Mouse (Mus musculus) left cerebral cortex, postnatal 10 days (tissue): Measurements from ENCODE around the gene Zfp759. TPM values are rescaled to one million over a fixed set of nuclear protein-coding genes. Genes with fewer than 3 reads are reported as not detected.
"Not testable (repeated sequence)": the region's sequence is repeated elsewhere in the genome, so short reads cannot be mapped to it uniquely, and the experiment has no call there.

Experiments
- DNase-seq, 2 experiments: peaks; one replicate each; pipeline ENCODE4 v3.0.0; 2021 to 2022; ENCODE audit warnings: low spot score in 2 of 2, mixed read lengths in 1 of 2; ENCODE audit errors: extremely low spot score in 1 of 2
- intact Hi-C: fragments of 180-260 bp; cut with DNase I; formaldehyde crosslinking; loops from one replicate; pipeline ENCODE4 v1.15.1; 2025
- total RNA-seq, 2 experiments: library from RNA; stranded (reverse); gene quantifications; 2 replicates each; pipeline ENCODE4 v1.2.3; 2021

Gene Zfp759
- total RNA-seq: 10 to 100 TPM in 1 of 2 experiments, 1 to 10 TPM in 1; 9.2 to 11.4 TPM

GRCm38 (mm10) chr13:67121360-67121759 is at the start of gene Zfp759:
TSS of gene Zfp759 (plus strand) at chr13:67121660.
- intact Hi-C loops: not testable (repeated sequence)

GRCm38 (mm10) chr13:67072786-67073185 is 48.7 kb upstream of the Zfp759 start:
- intact Hi-C loops: no loop called here
- no peak for DNase-seq

More at GRCm38 (mm10) chr13:67121360-67121759, at the start of gene Zfp759:
- DNase-seq: not testable (repeated sequence)

GRCm38 (mm10) chr13:67077244-67077643 is 44.2 kb upstream of the Zfp759 start:
- DNase-seq: no peak
- intact Hi-C loops: no loop called here

- intact Hi-C loops: no loop called here
- peak; percentile 73 to 76 for DNase-seq
Measured at GRCm38 (mm10) chr13:67081142-67081713, 40.2 kb upstream of the Zfp759 start.

GRCm38 (mm10) chr13:67081946-67082345 is 39.5 kb upstream of the Zfp759 start:
- no peak for DNase-seq
- intact Hi-C loops: no loop called here

GRCm38 (mm10) chr13:67090154-67090553 is 31.3 kb upstream of the Zfp759 start:
- DNase-seq: no peak
- intact Hi-C loops: no loop called here

- intact Hi-C loops: no loop called here
- DNase-seq: no peak
Measured at GRCm38 (mm10) chr13:67097876-67098275, 23.6 kb upstream of the Zfp759 start, which contains the start of gene Zfp708. TSS of gene Zfp708 (minus strand) at chr13:67097976.

- intact Hi-C loops: no loop called here
- no peak for DNase-seq
Measured at GRCm38 (mm10) chr13:67107681-67108080, 13.8 kb upstream of the Zfp759 start.

GRCm38 (mm10) chr13:67108194-67108820 is 13.2 kb upstream of the Zfp759 start, which contains the start of gene Gm28557:
TSS of gene Gm28557 (minus strand) at chr13:67108604.
- intact Hi-C loops: no loop called here
- peak; percentile 89 to 95 for DNase-seq

GRCm38 (mm10) chr13:67108821-67109206 is 12.6 kb upstream of the Zfp759 start:
- intact Hi-C loops: no loop called here
- DNase-seq: peak in 1 of 2 experiments; percentile 55

- no peak for DNase-seq
- intact Hi-C loops: no loop called here
Measured at GRCm38 (mm10) chr13:67112096-67112495, 9.4 kb upstream of the Zfp759 start.

GRCm38 (mm10) chr13:67113287-67113686 is 8.2 kb upstream of the Zfp759 start:
- intact Hi-C loops: no loop called here
- DNase-seq: no peak

- intact Hi-C loops, DNase-seq: not testable (repeated sequence)
Measured at GRCm38 (mm10) chr13:67116163-67116562, 5.3 kb upstream of the Zfp759 start, which contains the start of gene Rslcan18. TSS of gene Rslcan18 (minus strand) at chr13:67116263.

- DNase-seq: no peak
- intact Hi-C loops: no loop called here
Measured at GRCm38 (mm10) chr13:67124460-67124859, 3.0 kb downstream of the Zfp759 start.

GRCm38 (mm10) chr13:67127507-67127906 is 6.0 kb downstream of the Zfp759 start:
- DNase-seq, intact Hi-C loops: not testable (repeated sequence)

- intact Hi-C loops: loop anchor here (2.0 kb wide), 1 partner anchor 45 kb away; the partner anchor contains the start of gene Rsl1
- DNase-seq: peak; percentile 84 to 89
Measured at GRCm38 (mm10) chr13:67128038-67128721, 6.7 kb downstream of the Zfp759 start.

- DNase-seq, intact Hi-C loops: not testable (repeated sequence)
Measured at GRCm38 (mm10) chr13:67166122-67166521, 44.7 kb downstream of the Zfp759 start.

- DNase-seq: peak; percentile 59 to 68
- intact Hi-C loops: loop anchor here (2.0 kb wide), 1 partner anchor 44 kb away; no protein-coding TSS in a partner anchor
Measured at GRCm38 (mm10) chr13:67172991-67173722, 51.7 kb downstream of the Zfp759 start, which contains the start of gene Rsl1. TSS of gene Rsl1 (plus strand) at chr13:67173182.

- DNase-seq: no peak
- intact Hi-C loops: loop anchor here (2.0 kb wide), 2 partner anchors 45 to 201 kb away; partner anchors contain the start of genes Gm28041 and Zfp456
Measured at GRCm38 (mm10) chr13:67173723-67174055, 52.2 kb downstream of the Zfp759 start.
